Mouse (Mus musculus) embryonic fibroblast, embryonic 13.5 days (primary cell): ENCODE measurements at regions not wholly inside any gene's neighbourhood (a gene's known extent, or its start where the extent isn't known, plus 50 kb on each side); places are given as distances from the start of the nearest gene placed in this dataset.

Source experiments
- CTCF ChIP-seq: IDR thresholded peaks from 2 replicates; pipeline ENCODE4 v1.5.1; 2011; ENCODE audit warnings: mild to moderate bottlenecking, control low read depth, low read length, moderate library complexity, borderline replicate concordance; ENCODE audit not compliant: insufficient read depth
- POLR2A ChIP-seq: IDR thresholded peaks from 2 replicates; pipeline ENCODE4 v1.6.1; 2011; ENCODE audit warnings: low read depth, mild to moderate bottlenecking, control low read depth, low read length, moderate library complexity

DNA sequence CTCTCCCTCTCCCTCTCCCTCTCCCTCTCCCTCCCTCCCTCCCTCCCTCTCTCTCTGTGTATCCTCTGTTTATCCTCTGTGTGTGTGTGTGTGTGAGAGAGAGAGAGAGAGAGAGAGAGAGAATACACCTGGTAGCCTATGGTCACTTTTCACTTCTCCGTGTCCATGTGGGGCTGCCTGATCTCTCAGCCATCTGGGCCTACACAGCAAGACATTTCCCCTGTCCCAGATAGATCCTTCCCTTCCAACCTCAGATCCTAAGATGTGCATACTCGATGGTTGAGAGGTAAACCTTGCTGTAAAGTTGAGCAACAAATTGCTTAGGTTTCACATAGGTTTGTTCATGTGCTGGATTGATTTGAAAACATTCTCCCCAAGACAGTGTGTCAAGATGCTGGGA lies 119.5 kb upstream of the 1700016C15Rik start:
- TF ChIP-seq POLR2A (no peak), CTCF (no peak)
